Mouse (Mus musculus) left cerebral cortex, postnatal 4 days (tissue): Measurements from ENCODE around the gene Fus. TPM values are rescaled to one million over a fixed set of nuclear protein-coding genes. Genes with fewer than 3 reads are reported as not detected.

Experiments used
- DNase-seq: peaks from one replicate; pipeline ENCODE4 v3.0.0-alpha.2; 2022
- intact Hi-C: fragments of 180-260 bp; cut with DNase I; formaldehyde crosslinking; loops from one replicate; pipeline ENCODE4 v1.15.1; 2025
- total RNA-seq, 2 experiments: library from RNA; stranded (reverse); gene quantifications; 2 replicates each; pipeline ENCODE4 v1.2.3; 2021

Fus gene
- total RNA-seq: 100 to 1,000 TPM; 504 to 524 TPM

GRCm38 (mm10) chr7:127967004-127967921 lies at the start of gene Fus:
TSS of gene Fus (plus strand) at chr7:127967457.
- peak; percentile 95 for DNase-seq
- intact Hi-C loops: no loop called here

- DNase-seq: peak; percentile 38
- intact Hi-C loops: no loop called here
These were observed 49.1 kb upstream of the Fus start for GRCm38 (mm10) chr7:127918203-127918602.

- no peak for DNase-seq
- intact Hi-C loops: no loop called here
These were observed 48.0 kb upstream of the Fus start for GRCm38 (mm10) chr7:127919290-127919689.

GRCm38 (mm10) chr7:127921516-127921915 lies 45.7 kb upstream of the Fus start:
- no peak for DNase-seq
- intact Hi-C loops: no loop called here

GRCm38 (mm10) chr7:127922451-127923275 lies 44.6 kb upstream of the Fus start:
- intact Hi-C loops: no loop called here
- DNase-seq: no peak

- intact Hi-C loops: no loop called here
- DNase-seq: no peak
These were observed 43.5 kb upstream of the Fus start for GRCm38 (mm10) chr7:127923714-127924113.

- no peak for DNase-seq
- intact Hi-C loops: no loop called here
These were observed 42.0 kb upstream of the Fus start for GRCm38 (mm10) chr7:127925252-127925651.

GRCm38 (mm10) chr7:127926066-127926465 lies 41.2 kb upstream of the Fus start:
- intact Hi-C loops: no loop called here
- no peak for DNase-seq

- no peak for DNase-seq
- intact Hi-C loops: no loop called here
These were observed 40.4 kb upstream of the Fus start for GRCm38 (mm10) chr7:127926846-127927245.

GRCm38 (mm10) chr7:127927726-127928125 lies 39.5 kb upstream of the Fus start:
- intact Hi-C loops: no loop called here
- no peak for DNase-seq

- intact Hi-C loops: no loop called here
- no peak for DNase-seq
These were observed 38.7 kb upstream of the Fus start for GRCm38 (mm10) chr7:127928596-127928995.

GRCm38 (mm10) chr7:127929923-127930322 lies 37.3 kb upstream of the Fus start, which contains the start of gene Prss8:
TSS of gene Prss8 (minus strand) at chr7:127930104.
- intact Hi-C loops: no loop called here
- DNase-seq: no peak

GRCm38 (mm10) chr7:127930636-127931035 lies 36.6 kb upstream of the Fus start:
- DNase-seq: no peak
- intact Hi-C loops: no loop called here

GRCm38 (mm10) chr7:127931351-127932135 lies 35.7 kb upstream of the Fus start:
- DNase-seq: no peak
- intact Hi-C loops: no loop called here

GRCm38 (mm10) chr7:127932273-127933031 lies 34.8 kb upstream of the Fus start:
- intact Hi-C loops: no loop called here
- no peak for DNase-seq

- intact Hi-C loops: no loop called here
- DNase-seq: no peak
These were observed 33.2 kb upstream of the Fus start for GRCm38 (mm10) chr7:127934075-127934474.

GRCm38 (mm10) chr7:127935028-127935722 lies 32.1 kb upstream of the Fus start:
- DNase-seq: peak; percentile 94
- intact Hi-C loops: no loop called here

GRCm38 (mm10) chr7:127935748-127936159 lies 31.5 kb upstream of the Fus start:
- no peak for DNase-seq
- intact Hi-C loops: no loop called here

- DNase-seq: no peak
- intact Hi-C loops: no loop called here
These were observed 30.9 kb upstream of the Fus start for GRCm38 (mm10) chr7:127936216-127936884.
